Comparison of ENCODE assay signal across 9 mouse cellular contexts in the genomic region with DNA sequence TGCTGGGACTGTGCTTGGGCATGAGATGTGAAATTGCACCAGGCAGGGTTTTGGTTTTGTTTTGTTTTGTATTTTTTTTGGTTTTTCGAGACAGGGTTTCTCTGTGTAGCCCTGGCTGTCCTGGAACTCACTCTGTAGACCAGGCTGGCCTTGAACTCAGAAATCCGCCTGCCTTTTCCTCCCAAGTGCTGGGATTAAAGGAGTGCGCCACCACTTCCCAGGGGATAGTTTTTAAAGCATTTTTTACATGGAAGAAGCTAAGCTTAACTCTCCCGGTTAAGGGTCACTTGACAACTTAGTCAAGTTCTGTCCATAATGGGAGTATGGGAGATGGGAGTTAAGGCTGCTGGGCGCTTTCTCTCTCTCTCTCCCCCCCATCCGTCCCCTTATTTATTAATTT. TPM values are rescaled to one million over a fixed set of nuclear protein-coding genes. Genes with fewer than 3 reads are reported as not detected.
DNase-seq lines count a peak whose midpoint lies in the region; ATAC-seq lines count a peak whose summit lies in the region.
"Had no signal": no experiment of that assay in that cellular context is flagged by ENCODE, and none has a peak within 500 bp of the region (broad histone marks: within the 10 kb centered on the region; RNA-seq: fewer than 3 reads in every experiment).

No protein-coding gene starts in this region.

- H3K27me3 ChIP-seq in kidney, embryonic 14.5 days (ENCODE audit: control insufficient read depth, insufficient read depth, low read length): no peaks in the 10 kb centered on the region
- no peaks in the 10 kb centered on the region for H3K27me3 ChIP-seq in embryonic facial prominence, embryonic 12.5 days
- H3K27me3 ChIP-seq in intestine, embryonic 15.5 days (replicated peaks): no peaks in the 10 kb centered on the region
- H3K27me3 ChIP-seq in midbrain, embryonic 15.5 days (replicated peaks): no peaks in the 10 kb centered on the region

- peak overlapping the region; percentile 56 for H3K4me2 ChIP-seq in kidney, embryonic 14.5 days (replicated peaks; ENCODE audit: low read depth, low read length)
- H3K4me2 ChIP-seq in embryonic facial prominence, embryonic 12.5 days (replicated peaks): peak overlapping the region; percentile 83
- peak overlapping the region; percentile 90 for H3K4me2 ChIP-seq in intestine, embryonic 15.5 days (replicated peaks)
- peak overlapping the region; percentile 77 for H3K4me2 ChIP-seq in midbrain, embryonic 15.5 days

- no peak for ATAC-seq in kidney, embryonic 14.5 days (ENCODE audit: low FRiP score, low TSS enrichment)
- ATAC-seq in embryonic facial prominence, embryonic 12.5 days (ENCODE audit: insufficient number of reproducible peaks, insufficient read depth, low FRiP score, low TSS enrichment): no peak
- no peak for ATAC-seq in intestine, embryonic 15.5 days
- ATAC-seq in midbrain, embryonic 15.5 days (replicated peaks): no peak

- no peak overlapping the region for H3K9ac ChIP-seq in kidney, embryonic 14.5 days (ENCODE audit: low read depth, low read length)
- 0 out of 2 replicates have a peak overlapping the region, but pooled peaks have one; percentile 7 for H3K9ac ChIP-seq in embryonic facial prominence, embryonic 12.5 days
- H3K9ac ChIP-seq in intestine, embryonic 15.5 days: no peak overlapping the region
- H3K9ac ChIP-seq in midbrain, embryonic 15.5 days: no peak overlapping the region

- H3K36me3 ChIP-seq in kidney, embryonic 14.5 days (ENCODE audit: control insufficient read depth, insufficient read depth, low read length): 0 out of 2 replicates have a peak, but pooled peaks cover 6% of the 10 kb centered on the region
- 0 out of 2 replicates have a peak, but pooled peaks cover 7% of the 10 kb centered on the region for H3K36me3 ChIP-seq in embryonic facial prominence, embryonic 12.5 days
- no peaks in the 10 kb centered on the region for H3K36me3 ChIP-seq in intestine, embryonic 15.5 days
- H3K36me3 ChIP-seq in midbrain, embryonic 15.5 days (replicated peaks): no peaks in the 10 kb centered on the region

- H3K4me3 ChIP-seq in kidney, embryonic 14.5 days (ENCODE audit: low read length): peak overlapping the region; percentile 91; the same call in 1 of the 2 replicates
- H3K4me3 ChIP-seq in embryonic facial prominence, embryonic 12.5 days: peak overlapping the region; percentile 70; the same call in 1 of the 2 replicates
- no peak overlapping the region for H3K4me3 ChIP-seq in intestine, embryonic 15.5 days (replicated peaks)
- H3K4me3 ChIP-seq in midbrain, embryonic 15.5 days: peak overlapping the region; percentile 93

- DNase-seq in kidney, adult 11 months: no peak
- DNase-seq in cerebellum, adult 18-20 months: no peak
- DNase-seq in right cerebral cortex, postnatal 25 days: no peak
- DNase-seq in cerebellum, adult 11-12 months: no peak
- DNase-seq: gastrocnemius, adult 2 months had no signal

- H3K4me1 ChIP-seq in kidney, embryonic 14.5 days (ENCODE audit: control insufficient read depth, insufficient read depth, low read length): peaks cover 22% of the 10 kb centered on the region
- peaks cover 25% of the 10 kb centered on the region for H3K4me1 ChIP-seq in embryonic facial prominence, embryonic 12.5 days
- H3K4me1 ChIP-seq in intestine, embryonic 15.5 days (replicated peaks): peaks cover 29% of the 10 kb centered on the region
- H3K4me1 ChIP-seq in midbrain, embryonic 15.5 days: peaks cover 30% of the 10 kb centered on the region

- no peaks in the 10 kb centered on the region for H3K9me3 ChIP-seq in kidney, embryonic 14.5 days (ENCODE audit: control insufficient read depth, low read length)
- no peaks in the 10 kb centered on the region for H3K9me3 ChIP-seq in embryonic facial prominence, embryonic 12.5 days
- H3K9me3 ChIP-seq in intestine, embryonic 15.5 days: no peaks in the 10 kb centered on the region
- no peaks in the 10 kb centered on the region for H3K9me3 ChIP-seq in midbrain, embryonic 15.5 days

- no peak overlapping the region for H3K27ac ChIP-seq in kidney, embryonic 14.5 days (ENCODE audit: low read depth, low read length)
- 0 out of 2 replicates have a peak overlapping the region, but pooled peaks have one; percentile 95 for H3K27ac ChIP-seq in embryonic facial prominence, embryonic 12.5 days
- H3K27ac ChIP-seq in intestine, embryonic 15.5 days: no peak overlapping the region
- peak overlapping the region; percentile 90; the same call in 1 of the 2 replicates for H3K27ac ChIP-seq in midbrain, embryonic 15.5 days

- 74% methylated on average over 6 of the region's 6 CpGs for WGBS in kidney, embryonic 14.5 days
- WGBS in embryonic facial prominence, embryonic 12.5 days: 61% methylated on average over 6 of the region's 6 CpGs
- 78% methylated on average over 6 of the region's 6 CpGs for WGBS in intestine, embryonic 15.5 days
- 54% methylated on average over 6 of the region's 6 CpGs for WGBS in midbrain, embryonic 15.5 days

RNA-seq across cellular contexts. Expression of gene Cers2, which starts 0.5 kb away (rescaled TPM):
- polyA plus RNA-seq in kidney, embryonic 14.5 days (2014; fragmentation: Nextera tagmentation; extraction: Ambion mirVana): 103 and 154 TPM in 2 replicates
- 155 and 156 TPM in 2 replicates for polyA plus RNA-seq in embryonic facial prominence, embryonic 12.5 days (2016; fragmentation: Nextera tagmentation; extraction: Ambion mirVana)
- 146 and 148 TPM in 2 replicates for polyA plus RNA-seq in intestine, embryonic 15.5 days (2015; fragmentation: Nextera tagmentation; extraction: Ambion mirVana)
- polyA plus RNA-seq in midbrain, embryonic 15.5 days (2015; fragmentation: Nextera tagmentation; extraction: Ambion mirVana): 97.6 and 97.8 TPM in 2 replicates

RNA-seq across cellular contexts. Expression of gene Anxa9, which starts 7.1 kb away (rescaled TPM):
- 3.7 and 4.3 TPM in 2 replicates for polyA plus RNA-seq in kidney, embryonic 14.5 days (2014; fragmentation: Nextera tagmentation; extraction: Ambion mirVana)
- polyA plus RNA-seq in embryonic facial prominence, embryonic 12.5 days (2016; fragmentation: Nextera tagmentation; extraction: Ambion mirVana): 1.3 and 1.6 TPM in 2 replicates
- 1.4 and 1.6 TPM in 2 replicates for polyA plus RNA-seq in intestine, embryonic 15.5 days (2015; fragmentation: Nextera tagmentation; extraction: Ambion mirVana)
- 0.33 and 0.56 TPM in 2 replicates for polyA plus RNA-seq in midbrain, embryonic 15.5 days (2015; fragmentation: Nextera tagmentation; extraction: Ambion mirVana)

RNA-seq across cellular contexts. Expression of gene Prune1, which starts 32.2 kb away (rescaled TPM):
- 15.4 and 22.1 TPM in 2 replicates for polyA plus RNA-seq in kidney, embryonic 14.5 days (2014; fragmentation: Nextera tagmentation; extraction: Ambion mirVana)
- 25.7 and 26.4 TPM in 2 replicates for polyA plus RNA-seq in embryonic facial prominence, embryonic 12.5 days (2016; fragmentation: Nextera tagmentation; extraction: Ambion mirVana)
- 15.5 and 15.7 TPM in 2 replicates for polyA plus RNA-seq in intestine, embryonic 15.5 days (2015; fragmentation: Nextera tagmentation; extraction: Ambion mirVana)
- 67.9 and 76.9 TPM in 2 replicates for polyA plus RNA-seq in midbrain, embryonic 15.5 days (2015; fragmentation: Nextera tagmentation; extraction: Ambion mirVana)

RNA-seq across cellular contexts. Expression of gene Mindy1, which starts 32.9 kb away (rescaled TPM):
- 33.0 and 40.9 TPM in 2 replicates for polyA plus RNA-seq in kidney, embryonic 14.5 days (2014; fragmentation: Nextera tagmentation; extraction: Ambion mirVana)
- 43.3 TPM in 2 replicates for polyA plus RNA-seq in embryonic facial prominence, embryonic 12.5 days (2016; fragmentation: Nextera tagmentation; extraction: Ambion mirVana)
- 36.1 and 38.4 TPM in 2 replicates for polyA plus RNA-seq in intestine, embryonic 15.5 days (2015; fragmentation: Nextera tagmentation; extraction: Ambion mirVana)
- 43.0 and 43.7 TPM in 2 replicates for polyA plus RNA-seq in midbrain, embryonic 15.5 days (2015; fragmentation: Nextera tagmentation; extraction: Ambion mirVana)

RNA-seq across cellular contexts. Expression of gene Setdb1, which starts 42.9 kb away (rescaled TPM):
- polyA plus RNA-seq in kidney, embryonic 14.5 days (2014; fragmentation: Nextera tagmentation; extraction: Ambion mirVana): 30.2 and 56.5 TPM in 2 replicates
- 61.8 and 63.6 TPM in 2 replicates for polyA plus RNA-seq in embryonic facial prominence, embryonic 12.5 days (2016; fragmentation: Nextera tagmentation; extraction: Ambion mirVana)
- polyA plus RNA-seq in intestine, embryonic 15.5 days (2015; fragmentation: Nextera tagmentation; extraction: Ambion mirVana): 29.2 and 31.2 TPM in 2 replicates
- 43.4 and 45.4 TPM in 2 replicates for polyA plus RNA-seq in midbrain, embryonic 15.5 days (2015; fragmentation: Nextera tagmentation; extraction: Ambion mirVana)

Comparison
In these comparisons a context has a peak if more than half of its experiments do, and no peak if none do; other contexts are left out.
1. H3K27ac ChIP-seq: peak in embryonic facial prominence, embryonic 12.5 days (single experiment) and midbrain, embryonic 15.5 days (single experiment); none in kidney, embryonic 14.5 days (single experiment) and intestine, embryonic 15.5 days (single experiment).
2. Peak in every context shown above with its lines, with median percentiles within 50 percentile points of each other: H3K4me2 ChIP-seq.